20 mouse cellular contexts compared by ENCODE assay signal in genomic region chr16:5974172-5974571, GRCm38 (mm10).
A peak's percentile ranks its signal among the peaks of the same experiment; 100 is the strongest.
DNase-seq lines count a peak whose midpoint lies in the region; ATAC-seq and TF ChIP-seq lines count a peak whose summit lies in the region.
"Had no signal": no experiment of that assay in that cellular context is flagged by ENCODE, and none has a peak within 500 bp of the region (broad histone marks: within the 10 kb centered on the region; RNA-seq: fewer than 3 reads in every experiment).

No protein-coding gene starts in this region.

- no peak for DNase-seq in hindbrain, embryonic 14.5 days (ENCODE audit: low spot score)
- DNase-seq in liver, postnatal 0 days = no peak
- DNase-seq in cerebellum, postnatal 14 days = no peak
- DNase-seq: adrenal gland, adult 2 months; adrenal gland, postnatal 10 days; adrenal gland, postnatal 25 days; cerebellum, adult 11-12 months; cerebellum, adult 2 months; cerebellum, adult 9-10 months; cerebellum, postnatal 10 days; cerebellum, postnatal 36 days; embryo, embryonic 11 days had no signal

- no peak overlapping the region for H3K4me3 ChIP-seq in hindbrain, embryonic 15.5 days
- H3K4me3 ChIP-seq in hindbrain, embryonic 14.5 days (replicated peaks; ENCODE audit: low read length) = no peak overlapping the region
- no peak overlapping the region for H3K4me3 ChIP-seq in liver, embryonic 16.5 days (ENCODE audit: low read depth, low read length)
- no peak overlapping the region for H3K4me3 ChIP-seq in liver, postnatal 0 days (ENCODE audit: low read depth, low read length)
- H3K4me3 ChIP-seq: embryonic facial prominence, embryonic 13.5 days; embryonic facial prominence, embryonic 15.5 days; erythroblast, embryonic 14.5 days; forebrain, embryonic 10.5 days; forebrain, embryonic 12.5 days had no signal

- H3K4me2 ChIP-seq in hindbrain, embryonic 15.5 days = no peak overlapping the region
- no peak overlapping the region for H3K4me2 ChIP-seq in hindbrain, embryonic 14.5 days (replicated peaks)
- no peak overlapping the region for H3K4me2 ChIP-seq in liver, embryonic 16.5 days (ENCODE audit: low read depth, low read length)
- H3K4me2 ChIP-seq in liver, postnatal 0 days (ENCODE audit: low read depth, low read length) = no peak overlapping the region
- H3K4me2 ChIP-seq: embryonic facial prominence, embryonic 13.5 days; embryonic facial prominence, embryonic 15.5 days; forebrain, embryonic 12.5 days had no signal

- peak; percentile 73; the same call in 1 of the 2 replicates for ATAC-seq in hindbrain, embryonic 15.5 days (ENCODE audit: low FRiP score, low read depth)
- ATAC-seq in hindbrain, embryonic 14.5 days (ENCODE audit: low FRiP score) = no peak
- ATAC-seq in liver, embryonic 16.5 days (ENCODE audit: low read depth) = 0 out of 2 replicates have a peak, but pooled peaks have one; percentile 39
- no peak for ATAC-seq in liver, postnatal 0 days
- ATAC-seq: forebrain, embryonic 14.5 days had no signal

- 36% methylated on average over 2 of the region's 2 CpGs for WGBS in hindbrain, embryonic 15.5 days
- WGBS in hindbrain, embryonic 14.5 days = 38% methylated on average over 2 of the region's 2 CpGs
- WGBS in liver, embryonic 16.5 days (ENCODE audit: insufficient replicate concordance) = 33% methylated on average over 2 of the region's 2 CpGs
- WGBS in liver, postnatal 0 days (ENCODE audit: insufficient replicate concordance) = 56% methylated on average over 2 of the region's 2 CpGs

- no peak overlapping the region for H3K9ac ChIP-seq in hindbrain, embryonic 15.5 days
- H3K9ac ChIP-seq in hindbrain, embryonic 14.5 days = no peak overlapping the region
- no peak overlapping the region for H3K9ac ChIP-seq in liver, embryonic 16.5 days (ENCODE audit: low read depth, low read length)
- H3K9ac ChIP-seq in liver, postnatal 0 days (replicated peaks) = no peak overlapping the region
- H3K9ac ChIP-seq: embryonic facial prominence, embryonic 13.5 days; embryonic facial prominence, embryonic 15.5 days; forebrain, embryonic 12.5 days had no signal

- no peaks in the 10 kb centered on the region for H3K36me3 ChIP-seq in hindbrain, embryonic 15.5 days
- no peaks in the 10 kb centered on the region for H3K36me3 ChIP-seq in hindbrain, embryonic 14.5 days (replicated peaks; ENCODE audit: control insufficient read depth, insufficient read depth)
- H3K36me3 ChIP-seq in liver, embryonic 16.5 days (ENCODE audit: control insufficient read depth, insufficient read depth) = no peaks in the 10 kb centered on the region
- H3K36me3 ChIP-seq in liver, postnatal 0 days (replicated peaks; ENCODE audit: insufficient read depth, low read length) = no peaks in the 10 kb centered on the region
- H3K36me3 ChIP-seq: embryonic facial prominence, embryonic 13.5 days; embryonic facial prominence, embryonic 15.5 days; forebrain, embryonic 10.5 days; forebrain, embryonic 12.5 days had no signal

- no peaks in the 10 kb centered on the region for H3K27me3 ChIP-seq in hindbrain, embryonic 15.5 days
- H3K27me3 ChIP-seq in hindbrain, embryonic 14.5 days (ENCODE audit: control insufficient read depth, insufficient read depth, low read length) = no peaks in the 10 kb centered on the region
- no peaks in the 10 kb centered on the region for H3K27me3 ChIP-seq in liver, embryonic 16.5 days (ENCODE audit: control insufficient read depth, insufficient read depth, low read depth, low read length)
- H3K27me3 ChIP-seq in liver, postnatal 0 days (ENCODE audit: insufficient read depth, low read length) = no peaks in the 10 kb centered on the region
- H3K27me3 ChIP-seq: embryonic facial prominence, embryonic 13.5 days; embryonic facial prominence, embryonic 15.5 days; forebrain, embryonic 12.5 days had no signal

- H3K4me1 ChIP-seq in hindbrain, embryonic 15.5 days (replicated peaks) = no peaks in the 10 kb centered on the region
- no peaks in the 10 kb centered on the region for H3K4me1 ChIP-seq in hindbrain, embryonic 14.5 days (replicated peaks; ENCODE audit: control insufficient read depth, insufficient read depth, low read length)
- no peaks in the 10 kb centered on the region for H3K4me1 ChIP-seq in liver, embryonic 16.5 days (ENCODE audit: control insufficient read depth, low read depth, low read length)
- no peaks in the 10 kb centered on the region for H3K4me1 ChIP-seq in liver, postnatal 0 days (ENCODE audit: insufficient read depth)
- H3K4me1 ChIP-seq: embryonic facial prominence, embryonic 13.5 days; embryonic facial prominence, embryonic 15.5 days; forebrain, embryonic 10.5 days; forebrain, embryonic 12.5 days had no signal

- no peak overlapping the region for H3K27ac ChIP-seq in hindbrain, embryonic 15.5 days (replicated peaks)
- H3K27ac ChIP-seq in hindbrain, embryonic 14.5 days = no peak overlapping the region
- no peak overlapping the region for H3K27ac ChIP-seq in liver, embryonic 16.5 days (ENCODE audit: low read length)
- H3K27ac ChIP-seq in liver, postnatal 0 days (ENCODE audit: low read depth) = no peak overlapping the region
- H3K27ac ChIP-seq: embryonic facial prominence, embryonic 13.5 days; embryonic facial prominence, embryonic 15.5 days; forebrain, embryonic 10.5 days; forebrain, embryonic 12.5 days had no signal

- no peak for TF ChIP-seq CTCF in liver, postnatal 0 days (IDR thresholded peaks at IDR 0.05; ENCODE audit: low read depth)

- TF ChIP-seq EP300 in liver, postnatal 0 days (IDR thresholded peaks at IDR 0.05; ENCODE audit: low read depth) = no peak

- H3K9me3 ChIP-seq in hindbrain, embryonic 15.5 days = no peaks in the 10 kb centered on the region
- H3K9me3 ChIP-seq in hindbrain, embryonic 14.5 days (ENCODE audit: control insufficient read depth, low read length) = no peaks in the 10 kb centered on the region
- H3K9me3 ChIP-seq in liver, embryonic 16.5 days (replicated peaks; ENCODE audit: control insufficient read depth, low read length) = no peaks in the 10 kb centered on the region
- H3K9me3 ChIP-seq in liver, postnatal 0 days (ENCODE audit: low read length) = no peaks in the 10 kb centered on the region
- H3K9me3 ChIP-seq: embryonic facial prominence, embryonic 13.5 days; embryonic facial prominence, embryonic 15.5 days; forebrain, embryonic 10.5 days; forebrain, embryonic 12.5 days had no signal

Comparison
In these comparisons a context has a peak if more than half of its experiments do, and no peak if none do; other contexts are left out.
1. ATAC-seq: peak in hindbrain, embryonic 15.5 days (single experiment) and liver, embryonic 16.5 days (single experiment); none in hindbrain, embryonic 14.5 days (single experiment) and liver, postnatal 0 days (single experiment).